Mouse (Mus musculus) CH12.LX (cell line): ENCODE data around the gene Scube3. TPM values are rescaled to one million over a fixed set of nuclear protein-coding genes. Genes with fewer than 3 reads are reported as not detected.
A peak's percentile ranks its signal among the peaks of the same experiment; 100 is the strongest.

Experiments used
- DNase-seq: peaks from one replicate; pipeline ENCODE4 v3.0.0-alpha.2; 2013; ENCODE audit errors: extremely low read depth
- H3K27ac ChIP-seq: 2 replicates; pipeline ENCODE4 v1.5.1; 2012; ENCODE audit warnings: low read depth, mild to moderate bottlenecking, control low read depth, moderate library complexity; ENCODE audit not compliant: insufficient read depth
- H3K27me3 ChIP-seq: replicated peaks from 2 replicates; pipeline ENCODE3; 2012; ENCODE audit warnings: inconsistent platforms
- H3K36me3 ChIP-seq, 2 experiments: replicated peaks in 1 of 2; 2 replicates each; pipeline versions ENCODE3 to v1.6.1; 2012; ENCODE audit warnings: inconsistent platforms in 1 of 2, low read length in 1 of 2, mild to moderate bottlenecking in 1 of 2, mixed read lengths in 1 of 2, moderate library complexity in 1 of 2; ENCODE audit not compliant: control insufficient read depth in 1 of 2, insufficient read depth in 1 of 2
- H3K4me1 ChIP-seq, 2 experiments: 2 replicates each; pipeline ENCODE4 v1.6.1; 2012; ENCODE audit warnings: inconsistent platforms in 1 of 2, moderate library complexity in 1 of 2; ENCODE audit not compliant: insufficient read depth in 2 of 2, control insufficient read depth in 1 of 2
- H3K4me2 ChIP-seq: 2 replicates; pipeline ENCODE4 v1.6.1; 2012; ENCODE audit warnings: low read depth, mild to moderate bottlenecking, control low read depth; ENCODE audit not compliant: poor library complexity, insufficient read depth, severe bottlenecking
- H3K4me3 ChIP-seq, 3 experiments: fragments of 150-350 bp in 1 of 3; sonication (generic) in 1 of 3; replicated peaks in 1 of 3; 2 replicates each; pipeline versions ENCODE3 to v1.5.1; 2011 to 2012; ENCODE audit warnings: low read depth in 2 of 3, low read length in 2 of 3, mild to moderate bottlenecking in 2 of 3, moderate library complexity in 2 of 3, control low read depth in 1 of 3, improper control_type of control experiment in 1 of 3, inconsistent platforms in 1 of 3, mixed read lengths in 1 of 3; ENCODE audit not compliant: poor library complexity in 1 of 3
- H3K79me2 ChIP-seq: replicated peaks from 2 replicates; pipeline ENCODE4 v1.6.1; 2012; ENCODE audit warnings: mild to moderate bottlenecking, moderate library complexity; ENCODE audit not compliant: control insufficient read depth, poor library complexity, insufficient read depth, severe bottlenecking; ENCODE audit errors: extremely low read depth
- H3K9ac ChIP-seq: 2 replicates; pipeline ENCODE4 v1.6.1; 2012; ENCODE audit warnings: low read depth, mild to moderate bottlenecking, control low read depth, moderate library complexity; ENCODE audit not compliant: insufficient read depth
- H3K9me3 ChIP-seq: replicated peaks from 2 replicates; pipeline ENCODE3; 2012; ENCODE audit warnings: low read length, inconsistent platforms, mixed read lengths
- CTCF ChIP-seq, 2 experiments: IDR thresholded peaks in 1 of 2; conservative IDR thresholded peaks in 1 of 2; 2 replicates each; pipeline ENCODE4 v1.5.1; 2011 to 2012; ENCODE audit warnings: low read depth in 2 of 2, low read length in 2 of 2, improper control_type of control experiment in 1 of 2, inconsistent platforms in 1 of 2, mild to moderate bottlenecking in 1 of 2, moderate library complexity in 1 of 2
- IRF4 ChIP-seq: IDR thresholded peaks from 2 replicates; pipeline ENCODE4 v1.6.1; 2014; ENCODE audit warnings: low read depth, mild to moderate bottlenecking, inconsistent platforms, low read length, improper control_type of control experiment
- MAFK ChIP-seq: IDR thresholded peaks from 2 replicates; pipeline ENCODE4 v1.6.1; 2011; ENCODE audit warnings: low read length, improper control_type of control experiment; ENCODE audit not compliant: insufficient replicate concordance
- MAZ ChIP-seq: IDR thresholded peaks from 2 replicates; pipeline ENCODE4 v1.6.1; 2012; ENCODE audit warnings: low read depth, mild to moderate bottlenecking, inconsistent platforms, low read length, improper control_type of control experiment, moderate library complexity
- MEF2A ChIP-seq: IDR thresholded peaks from 2 replicates; pipeline ENCODE4 v1.6.1; 2014; ENCODE audit warnings: low read depth, mild to moderate bottlenecking, inconsistent platforms, low read length, improper control_type of control experiment, borderline replicate concordance
- MXI1 ChIP-seq: IDR thresholded peaks from 2 replicates; pipeline ENCODE4 v1.6.1; 2011; ENCODE audit warnings: mild to moderate bottlenecking, low read depth, low read length, improper control_type of control experiment
- MYC ChIP-seq: IDR thresholded peaks from 2 replicates; pipeline ENCODE4 v1.6.1; 2011; ENCODE audit warnings: low read depth, mild to moderate bottlenecking, improper control_type of control experiment, low read length
- PAX5 ChIP-seq: IDR thresholded peaks from 2 replicates; pipeline ENCODE4 v1.6.1; 2012; ENCODE audit warnings: low read length, inconsistent platforms, mixed read lengths
- POLR2AphosphoS2 ChIP-seq: IDR thresholded peaks from 2 replicates; pipeline ENCODE4 v1.6.1; 2011; ENCODE audit warnings: low read depth, low read length, improper control_type of control experiment
- RAD21 ChIP-seq: IDR thresholded peaks from 2 replicates; pipeline ENCODE4 v1.6.1; 2011; ENCODE audit warnings: low read depth, mild to moderate bottlenecking, low read length, improper control_type of control experiment, moderate library complexity
- SIN3A ChIP-seq: IDR thresholded peaks from 2 replicates; pipeline ENCODE4 v1.6.1; 2012; ENCODE audit warnings: low read length, improper control_type of control experiment, inconsistent platforms
- SMC3 ChIP-seq: IDR thresholded peaks from 2 replicates; pipeline ENCODE4 v1.6.1; 2011; ENCODE audit warnings: low read depth, low read length, improper control_type of control experiment
- TBP ChIP-seq: conservative IDR thresholded peaks from 2 replicates; pipeline ENCODE4 v1.6.1; 2011; ENCODE audit warnings: low read depth, low read length, improper control_type of control experiment
- ZC3H11A ChIP-seq: IDR thresholded peaks from 2 replicates; pipeline ENCODE4 v1.6.1; 2012; ENCODE audit warnings: low read depth, mild to moderate bottlenecking, inconsistent platforms, low read length, improper control_type of control experiment
- dilution Hi-C: fragments of 300-500 bp; cut with MboI; formaldehyde crosslinking; loops from 2 replicates; pipeline ENCODE4 v1.14.3; 2020; ENCODE audit warnings: low sequenced_read_pairs; ENCODE audit not compliant: extremely low pct_unique_long_range_greater_than_20kb, extremely low pct_ligation_motif_present
- in situ Hi-C: fragments of 300-500 bp; cut with MboI; formaldehyde crosslinking; loops from 3 replicates; pipeline ENCODE4 v1.14.3; 2019; ENCODE audit warnings: low sequenced_read_pairs, low pct_ligation_motif_present, low pct_unique_long_range_greater_than_20kb, mixed read lengths
- polyA plus RNA-seq: library from polyadenylated mRNA; unstranded; fragments of >175 nt; gene quantifications from 2 replicates; pipeline ENCODE4 v1.2.1, GENCODE M21; 2012; ENCODE audit warnings: low read depth; ENCODE audit not compliant: insufficient read length
- total RNA-seq, 2 experiments: library from RNA; depleted of rRNA; stranded (reverse); fragments of 300-350 nt in 1 of 2; fragments of >200 nt in 1 of 2; gene quantifications; 2 replicates each; pipeline ENCODE4 v1.2.3; 2012 to 2014

Scube3 gene
- total RNA-seq (2012; rRNA removed) (0.08 and 0.50 TPM in 2 replicates), total RNA-seq (2014; rRNA removed) (not detected in 2 replicates), polyA plus RNA-seq (0.10 and 0.19 TPM in 2 replicates)

DNA sequence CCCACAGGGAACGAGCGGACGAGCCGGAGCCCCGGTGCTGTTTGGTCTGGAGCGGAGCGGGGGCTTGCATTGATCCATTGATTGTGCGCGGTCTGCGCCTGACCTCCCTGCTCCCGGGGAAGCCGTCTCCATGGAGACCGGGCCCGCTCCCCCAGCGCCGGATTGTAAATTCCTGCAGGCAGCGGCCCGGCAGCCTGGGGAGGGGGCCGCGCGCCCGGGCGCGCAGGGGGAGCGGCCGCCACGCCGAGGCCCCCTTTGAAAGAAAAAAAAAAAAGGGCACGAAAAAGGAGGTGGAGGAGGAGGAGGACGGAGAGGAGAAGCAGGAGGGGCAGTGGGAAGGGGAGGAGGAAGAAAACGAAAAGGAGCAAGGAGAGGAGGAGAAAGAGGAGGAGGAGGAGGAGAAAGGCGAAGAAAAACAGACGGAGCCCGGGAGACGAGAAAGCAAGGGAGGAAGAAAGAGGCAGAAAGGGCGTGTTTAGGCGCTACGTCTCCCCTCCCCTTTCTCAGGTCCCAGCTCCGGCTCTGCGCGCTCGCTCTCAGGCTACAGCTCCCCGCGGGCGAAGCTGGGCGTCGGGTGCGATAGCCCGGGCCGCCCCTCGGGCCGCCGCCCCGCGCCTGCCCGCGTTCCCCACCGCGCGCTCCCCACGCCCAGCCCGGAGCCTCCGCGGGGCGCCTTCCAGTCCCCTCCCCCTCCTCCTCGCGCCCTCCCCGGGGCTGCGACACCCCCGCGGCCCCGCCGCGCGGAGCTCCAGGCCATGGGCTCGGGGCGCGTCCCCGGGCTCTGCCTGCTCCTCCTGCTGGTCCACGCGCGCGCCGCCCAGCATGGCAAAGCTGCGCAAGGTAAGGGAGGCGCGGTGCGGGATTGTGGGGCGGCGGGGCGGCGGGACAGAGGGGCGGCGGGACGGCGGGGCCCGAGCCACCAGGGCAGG is at the start of gene Scube3:
Gene Scube3, plus strand, starts transcription at position 371 of the 929 bp plus-strand sequence.
- Histone ChIP-seq H3K9me3 (peaks cover 3% of the 10 kb centered on the region), H3K9ac (no peak within 1 kb of the TSS), H3K36me3 (no peaks in the 10 kb centered on the region), H3K4me3 (no peak within 1 kb of the TSS), H3K79me2 (no peaks in the 10 kb centered on the region), H3K27ac (no peak within 1 kb of the TSS), H3K4me1 (peaks cover 8 to 22% of the 10 kb centered on the region in 2 experiments), H3K27me3 (peaks cover 88% of the 10 kb centered on the region), H3K4me2 (0 out of 2 replicates have a peak within 1 kb of the TSS, but pooled peaks have one; percentile 22)
- in situ Hi-C loops (no loop called here), dilution Hi-C loops (no loop called here)
- DNase-seq = no peak
- TF ChIP-seq ZC3H11A (no peak), MYC (no peak), POLR2AphosphoS2 (no peak), MAZ (no peak), SIN3A (no peak), PAX5 (no peak), RAD21 (no peak), MEF2A (no peak), MAFK (no peak), MXI1 (no peak)

DNA sequence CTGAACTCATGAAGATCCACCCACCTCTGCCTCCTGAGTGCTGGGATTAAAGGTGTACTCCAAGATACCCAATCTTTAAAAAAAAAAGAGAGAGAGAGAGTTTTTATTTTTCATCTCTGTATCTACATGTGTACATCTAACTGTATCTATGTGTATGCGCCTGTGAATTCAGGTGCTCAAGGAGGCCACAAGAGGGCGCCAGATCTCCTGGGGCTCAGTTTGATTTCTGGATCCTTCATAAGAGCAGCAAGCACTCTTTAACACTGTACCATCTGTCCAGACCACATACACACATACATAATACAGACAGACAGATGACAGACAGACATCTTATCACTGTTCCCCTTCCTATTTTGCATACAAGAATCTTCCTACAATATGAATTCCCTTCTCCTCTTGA is 49.6 kb upstream of the Scube3 start:
- H3K4me2 ChIP-seq = no peak overlapping the region
- TF ChIP-seq RAD21 (peak; percentile 24), TBP (no peak), SMC3 (peak; percentile 31; the same call in 1 of the 2 replicates), IRF4 (no peak), CTCF (conservative IDR thresholded peaks at IDR 0.05 in 1 of 2, IDR thresholded peaks at IDR 0.05 in 1 of 2; ENCODE audit: low read depth in 2 of 2, low read length in 2 of 2) (peak; percentile 20 to 49; a peak in 2 of 4 replicates)
- in situ Hi-C loops (loop anchor here (5.0 to 25.0 kb wide), 2 partner anchors 40 to 220 kb away; partner anchors contain the start of gene Fance), dilution Hi-C loops (no loop called here)
- H3K4me1 ChIP-seq = no peaks in the 10 kb centered on the region
- no peak overlapping the region for H3K9ac ChIP-seq
- no peak overlapping the region for H3K27ac ChIP-seq
- H3K4me3 ChIP-seq = no peak overlapping the region
- no peaks in the 10 kb centered on the region for H3K27me3 ChIP-seq
- no peaks in the 10 kb centered on the region for H3K36me3 ChIP-seq
- H3K79me2 ChIP-seq = no peaks in the 10 kb centered on the region
- H3K9me3 ChIP-seq = peaks cover 16% of the 10 kb centered on the region
- no peak for DNase-seq
